Mouse (Mus musculus): ENCODE results near the gene Rnf157.
"Not testable (repeated sequence)": the region's sequence is repeated elsewhere in the genome, so short reads cannot be mapped to it uniquely, and the experiment has no call there.

DNA sequence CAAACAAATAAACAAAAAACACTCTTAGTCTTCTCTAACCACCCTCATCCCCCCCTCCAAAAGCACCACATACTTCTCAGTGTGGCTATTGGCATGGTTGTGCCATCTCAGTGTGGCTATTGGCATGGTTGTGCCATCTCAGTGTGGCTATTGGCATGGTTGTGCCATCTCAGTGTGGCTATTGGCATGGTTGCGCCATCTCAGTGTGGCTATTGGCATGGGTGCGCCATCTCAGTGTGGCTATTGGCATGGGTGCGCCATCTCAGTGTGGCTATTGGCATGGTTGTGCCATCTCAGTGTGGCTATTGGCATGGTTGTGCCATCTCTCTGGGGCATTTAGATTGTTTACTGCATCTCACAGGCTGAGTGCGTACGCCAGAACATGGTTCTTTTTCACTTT is 51.9 kb downstream of the Rnf157 start:
- TF ChIP-seq EP300, CTCF (IDR thresholded peaks at IDR 0.05; ENCODE audit: low read depth): not testable (repeated sequence)

Measured in liver, postnatal 0 days (tissue).